Mouse (Mus musculus) midbrain, embryonic 12.5 days (tissue): Measurements from ENCODE around the gene Csf3r. TPM values are rescaled to one million over a fixed set of nuclear protein-coding genes. Genes with fewer than 3 reads are reported as not detected.

Source experiments
- ATAC-seq: fragments of 200-750 bp; cut with Nextera tagmentation; 2 replicates; pipeline ENCODE4 v1.8.0; 2017; ENCODE audit warnings: low read depth, moderate TSS enrichment, moderate library complexity; ENCODE audit not compliant: low FRiP score
- H3K27ac ChIP-seq: fragments of 300-500 bp; sonication (generic); replicated peaks from 2 replicates; pipeline ENCODE4 v1.5.1; 2016; ENCODE audit warnings: mild to moderate bottlenecking
- H3K27me3 ChIP-seq: fragments of 300-500 bp; sonication (generic); 2 replicates; pipeline ENCODE4 v1.6.1; 2016; ENCODE audit warnings: mild to moderate bottlenecking
- H3K36me3 ChIP-seq: fragments of 300-500 bp; sonication (generic); 2 replicates; pipeline ENCODE4 v1.6.1; 2016
- H3K4me1 ChIP-seq: fragments of 300-500 bp; sonication (generic); 2 replicates; pipeline ENCODE4 v1.6.1; 2016
- H3K4me2 ChIP-seq: fragments of 300-500 bp; sonication (generic); replicated peaks from 2 replicates; pipeline ENCODE4 v1.6.1; 2016; ENCODE audit warnings: mild to moderate bottlenecking, moderate library complexity
- H3K4me3 ChIP-seq: fragments of 300-500 bp; sonication (generic); 2 replicates; pipeline ENCODE4 v1.5.1; 2016; ENCODE audit warnings: mild to moderate bottlenecking
- H3K9ac ChIP-seq: fragments of 300-500 bp; sonication (generic); replicated peaks from 2 replicates; pipeline ENCODE4 v1.6.1; 2016; ENCODE audit warnings: mild to moderate bottlenecking, moderate library complexity
- H3K9me3 ChIP-seq: fragments of 300-500 bp; sonication (generic); 2 replicates; pipeline ENCODE4 v1.6.1; 2016; ENCODE audit warnings: mild to moderate bottlenecking
- WGBS: fragments of 180-500 bp; shearing (Covaris S2); methylation state at CpG from one replicate; pipeline ENCODE4 v1.1.7; 2016; 5-methylcytosine and 5-hydroxymethylcytosine counted together
- polyA plus RNA-seq: library from polyadenylated mRNA; unstranded; fragments of >200 nt; fragmentation: Nextera tagmentation; extraction: Ambion mirVana; gene quantifications from 2 replicates; pipeline ENCODE4 v1.2.1, GENCODE M21; 2016

Gene Csf3r
- polyA plus RNA-seq, 1 experiment from 2014 or later: 0.50 TPM

GRCm38 (mm10) chr4:126058997-126059362 is 34.6 kb downstream of the Csf3r start:
- no peak overlapping the region for H3K27ac ChIP-seq
- ATAC-seq: no peak
- H3K4me3 ChIP-seq: peak overlapping the region; percentile 56
- 34% methylated on average over 9 of the region's 9 CpGs for WGBS
- H3K4me2 ChIP-seq: peak overlapping the region; percentile 79
- H3K9ac ChIP-seq: peak overlapping the region; percentile 69
- no peaks in the 10 kb centered on the region for H3K9me3 ChIP-seq
- H3K4me1 ChIP-seq: peaks cover 18% of the 10 kb centered on the region
- no peaks in the 10 kb centered on the region for H3K27me3 ChIP-seq
- peaks cover 25% of the 10 kb centered on the region for H3K36me3 ChIP-seq

- H3K4me3 ChIP-seq: no peak overlapping the region
- H3K9ac ChIP-seq: no peak overlapping the region
- H3K4me1 ChIP-seq: peaks cover 10% of the 10 kb centered on the region
- no peaks in the 10 kb centered on the region for H3K27me3 ChIP-seq
- no peaks in the 10 kb centered on the region for H3K9me3 ChIP-seq
- H3K4me2 ChIP-seq: no peak overlapping the region
- no peak overlapping the region for H3K27ac ChIP-seq
- no peak for ATAC-seq
- WGBS: 17% methylated on average over 1 of the region's 1 CpGs
- H3K36me3 ChIP-seq: no peaks in the 10 kb centered on the region
Measured at GRCm38 (mm10) chr4:126062856-126063255, 38.5 kb downstream of the Csf3r start.

GRCm38 (mm10) chr4:126065241-126065640 is 40.9 kb downstream of the Csf3r start:
- 91% methylated on average over 7 of the region's 7 CpGs for WGBS
- no peaks in the 10 kb centered on the region for H3K4me1 ChIP-seq
- H3K27ac ChIP-seq: no peak overlapping the region
- H3K9me3 ChIP-seq: no peaks in the 10 kb centered on the region
- no peak for ATAC-seq
- no peak overlapping the region for H3K4me3 ChIP-seq
- H3K27me3 ChIP-seq: no peaks in the 10 kb centered on the region
- H3K9ac ChIP-seq: no peak overlapping the region
- H3K4me2 ChIP-seq: no peak overlapping the region
- no peaks in the 10 kb centered on the region for H3K36me3 ChIP-seq

GRCm38 (mm10) chr4:126067401-126068077 is 43.2 kb downstream of the Csf3r start:
- Histone ChIP-seq H3K36me3 (no peaks in the 10 kb centered on the region), H3K4me1 (no peaks in the 10 kb centered on the region), H3K4me2 (no peak overlapping the region), H3K9me3 (no peaks in the 10 kb centered on the region), H3K4me3 (no peak overlapping the region), H3K27me3 (no peaks in the 10 kb centered on the region), H3K27ac (no peak overlapping the region), H3K9ac (no peak overlapping the region)
- no peak for ATAC-seq
- WGBS: 79% methylated on average over 15 of the region's 15 CpGs

GRCm38 (mm10) chr4:126068842-126069241 is 44.5 kb downstream of the Csf3r start:
- WGBS: 92% methylated on average over 6 of the region's 6 CpGs
- Histone ChIP-seq H3K9ac (no peak overlapping the region), H3K4me1 (no peaks in the 10 kb centered on the region), H3K9me3 (no peaks in the 10 kb centered on the region), H3K27me3 (no peaks in the 10 kb centered on the region), H3K4me3 (no peak overlapping the region), H3K4me2 (no peak overlapping the region), H3K36me3 (no peaks in the 10 kb centered on the region), H3K27ac (no peak overlapping the region)
- ATAC-seq: no peak

GRCm38 (mm10) chr4:126077833-126078232 is 53.5 kb downstream of the Csf3r start:
- Histone ChIP-seq H3K27ac (no peak overlapping the region), H3K9me3 (no peaks in the 10 kb centered on the region), H3K4me3 (no peak overlapping the region), H3K4me1 (no peaks in the 10 kb centered on the region), H3K9ac (no peak overlapping the region), H3K36me3 (peaks cover 7% of the 10 kb centered on the region; the same call in 1 of the 2 replicates), H3K27me3 (no peaks in the 10 kb centered on the region), H3K4me2 (no peak overlapping the region)
- 84% methylated on average over 6 of the region's 6 CpGs for WGBS
- no peak for ATAC-seq

- Histone ChIP-seq H3K27ac (no peak overlapping the region), H3K27me3 (no peaks in the 10 kb centered on the region), H3K36me3 (peaks cover 12% of the 10 kb centered on the region; the same call in 1 of the 2 replicates), H3K4me2 (no peak overlapping the region), H3K9me3 (no peaks in the 10 kb centered on the region), H3K4me3 (no peak overlapping the region), H3K4me1 (no peaks in the 10 kb centered on the region), H3K9ac (no peak overlapping the region)
- WGBS: 87% methylated on average over 4 of the region's 4 CpGs
- ATAC-seq: no peak
Measured at GRCm38 (mm10) chr4:126079266-126079665, 54.9 kb downstream of the Csf3r start.

- Histone ChIP-seq H3K9me3 (no peaks in the 10 kb centered on the region), H3K36me3 (peaks cover 15% of the 10 kb centered on the region; the same call in 1 of the 2 replicates), H3K4me2 (no peak overlapping the region), H3K27me3 (no peaks in the 10 kb centered on the region), H3K4me1 (no peaks in the 10 kb centered on the region), H3K4me3 (no peak overlapping the region), H3K9ac (no peak overlapping the region), H3K27ac (no peak overlapping the region)
- no peak for ATAC-seq
- WGBS: 89% methylated on average over 1 of the region's 1 CpGs
Measured at GRCm38 (mm10) chr4:126081601-126082000, 57.3 kb downstream of the Csf3r start.

- Histone ChIP-seq H3K27me3 (no peaks in the 10 kb centered on the region), H3K27ac (no peak overlapping the region), H3K4me1 (no peaks in the 10 kb centered on the region), H3K9ac (no peak overlapping the region), H3K36me3 (peaks cover 20% of the 10 kb centered on the region; the same call in 1 of the 2 replicates), H3K4me3 (no peak overlapping the region), H3K9me3 (no peaks in the 10 kb centered on the region), H3K4me2 (no peak overlapping the region)
- ATAC-seq: no peak
- WGBS: 93% methylated on average over 9 of the region's 9 CpGs
Measured at GRCm38 (mm10) chr4:126083021-126083420, 58.7 kb downstream of the Csf3r start.

- Histone ChIP-seq H3K9ac (no peak overlapping the region), H3K27me3 (no peaks in the 10 kb centered on the region), H3K36me3 (peaks cover 27% of the 10 kb centered on the region; the same call in 1 of the 2 replicates), H3K4me3 (no peak overlapping the region), H3K9me3 (no peaks in the 10 kb centered on the region), H3K4me2 (no peak overlapping the region), H3K27ac (no peak overlapping the region), H3K4me1 (no peaks in the 10 kb centered on the region)
- 76% methylated on average over 8 of the region's 8 CpGs for WGBS
- no peak for ATAC-seq
Measured at GRCm38 (mm10) chr4:126084382-126084781, 60.0 kb downstream of the Csf3r start.

GRCm38 (mm10) chr4:126085996-126086576 is 61.7 kb downstream of the Csf3r start:
- H3K4me1 ChIP-seq: no peaks in the 10 kb centered on the region
- no peak overlapping the region for H3K4me2 ChIP-seq
- H3K4me3 ChIP-seq: no peak overlapping the region
- no peak for ATAC-seq
- no peaks in the 10 kb centered on the region for H3K9me3 ChIP-seq
- H3K27ac ChIP-seq: no peak overlapping the region
- WGBS: 39% methylated on average over 7 of the region's 7 CpGs
- H3K9ac ChIP-seq: no peak overlapping the region
- no peaks in the 10 kb centered on the region for H3K27me3 ChIP-seq
- H3K36me3 ChIP-seq: peaks cover 27% of the 10 kb centered on the region; the same call in 1 of the 2 replicates

- ATAC-seq: no peak
- 91% methylated on average over 7 of the region's 7 CpGs for WGBS
- Histone ChIP-seq H3K4me3 (no peak overlapping the region), H3K4me1 (no peaks in the 10 kb centered on the region), H3K4me2 (no peak overlapping the region), H3K36me3 (0 out of 2 replicates have a peak, but pooled peaks cover 11% of the 10 kb centered on the region), H3K27me3 (no peaks in the 10 kb centered on the region), H3K9me3 (no peaks in the 10 kb centered on the region), H3K27ac (no peak overlapping the region), H3K9ac (no peak overlapping the region)
Measured at GRCm38 (mm10) chr4:126090101-126090847, 65.9 kb downstream of the Csf3r start.
